Mouse (Mus musculus) layer of hippocampus, adult 11-12 months (tissue): ENCODE measurements at regions not wholly inside any gene's neighbourhood (a gene's known extent, or its start where the extent isn't known, plus 50 kb on each side); places are given as distances from the start of the nearest gene placed in this dataset.
"Not testable (repeated sequence)": the region's sequence is repeated elsewhere in the genome, so short reads cannot be mapped to it uniquely, and the experiment has no call there.

Experiments used
- DNase-seq: peaks from one replicate; pipeline ENCODE4 v3.0.0; 2022; ENCODE audit warnings: low spot score

DNA sequence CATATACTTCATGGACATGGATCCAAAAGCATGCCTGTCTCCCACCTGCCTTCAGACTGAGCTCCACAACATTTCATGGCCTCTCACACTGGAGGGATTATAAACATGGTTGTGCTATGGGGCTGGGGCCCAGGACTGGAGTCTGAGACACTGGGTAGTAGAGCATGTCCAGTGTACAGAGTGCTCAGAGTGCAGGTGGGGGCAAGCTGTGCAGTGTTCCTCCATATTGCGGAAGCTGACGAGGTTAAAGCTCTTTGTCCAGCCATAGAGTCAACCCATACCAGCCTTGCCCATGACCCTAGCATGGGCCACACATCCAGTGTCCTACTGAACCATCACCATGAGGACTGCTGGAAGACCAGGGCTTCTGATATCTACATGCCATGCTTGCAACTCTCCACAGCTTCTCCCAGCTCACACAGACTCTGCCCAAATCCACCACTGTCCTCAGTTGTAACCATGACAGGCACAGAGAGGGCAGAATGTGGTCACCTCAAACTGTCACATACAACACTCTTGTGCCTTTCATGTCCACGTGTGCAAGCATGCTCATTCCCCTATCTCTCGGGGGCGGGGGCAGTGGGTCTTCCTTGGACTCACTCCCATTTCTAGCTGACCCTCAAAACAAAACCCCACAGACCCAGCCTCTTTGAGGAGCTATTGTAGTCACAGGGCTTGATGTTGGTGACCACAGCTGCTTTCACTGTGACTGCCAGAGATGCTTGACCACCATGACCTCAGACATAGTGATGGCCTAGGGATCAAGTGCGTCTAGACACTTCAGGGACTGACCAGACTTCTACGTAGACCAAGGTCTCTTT, 55.9 kb downstream of the Tmem121 start:
- no peak for DNase-seq

DNA sequence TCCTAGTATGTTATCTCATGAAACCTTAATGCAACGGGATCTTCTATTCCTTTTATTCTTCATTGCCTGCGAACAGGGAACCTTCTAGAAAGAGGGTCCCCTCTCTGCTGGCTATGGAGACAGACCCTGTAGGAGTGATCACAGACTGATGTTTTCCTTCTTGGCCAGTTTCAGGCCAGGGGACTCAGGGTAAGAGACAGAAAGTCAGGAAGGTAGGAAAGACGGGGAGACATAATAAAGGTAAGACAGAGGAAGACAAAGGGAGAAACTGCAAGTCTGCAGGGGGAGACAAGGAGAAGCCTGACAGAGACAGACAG, 56.4 kb downstream of the Tmem121 start:
- DNase-seq: no peak

DNA sequence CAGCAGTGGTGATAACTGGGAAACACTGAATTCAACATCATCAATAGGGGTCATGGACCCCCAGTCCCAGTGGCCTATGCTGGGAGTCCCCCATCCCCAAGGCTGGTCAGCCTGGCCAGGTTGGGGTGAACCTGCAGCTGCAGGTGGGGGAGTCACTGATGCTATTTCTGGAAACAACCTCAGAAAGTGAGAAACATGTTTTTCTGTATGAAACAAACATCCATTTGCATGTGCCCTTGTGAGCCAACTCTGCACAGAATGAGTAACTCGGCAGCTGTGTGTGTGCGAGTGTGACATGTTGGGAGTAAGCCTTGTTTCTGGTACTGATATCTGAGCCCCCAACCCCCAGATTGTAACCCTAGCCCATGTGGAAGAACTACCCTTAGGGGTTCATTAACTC, 59.0 kb downstream of the Tmem121 start:
- DNase-seq: no peak

DNA sequence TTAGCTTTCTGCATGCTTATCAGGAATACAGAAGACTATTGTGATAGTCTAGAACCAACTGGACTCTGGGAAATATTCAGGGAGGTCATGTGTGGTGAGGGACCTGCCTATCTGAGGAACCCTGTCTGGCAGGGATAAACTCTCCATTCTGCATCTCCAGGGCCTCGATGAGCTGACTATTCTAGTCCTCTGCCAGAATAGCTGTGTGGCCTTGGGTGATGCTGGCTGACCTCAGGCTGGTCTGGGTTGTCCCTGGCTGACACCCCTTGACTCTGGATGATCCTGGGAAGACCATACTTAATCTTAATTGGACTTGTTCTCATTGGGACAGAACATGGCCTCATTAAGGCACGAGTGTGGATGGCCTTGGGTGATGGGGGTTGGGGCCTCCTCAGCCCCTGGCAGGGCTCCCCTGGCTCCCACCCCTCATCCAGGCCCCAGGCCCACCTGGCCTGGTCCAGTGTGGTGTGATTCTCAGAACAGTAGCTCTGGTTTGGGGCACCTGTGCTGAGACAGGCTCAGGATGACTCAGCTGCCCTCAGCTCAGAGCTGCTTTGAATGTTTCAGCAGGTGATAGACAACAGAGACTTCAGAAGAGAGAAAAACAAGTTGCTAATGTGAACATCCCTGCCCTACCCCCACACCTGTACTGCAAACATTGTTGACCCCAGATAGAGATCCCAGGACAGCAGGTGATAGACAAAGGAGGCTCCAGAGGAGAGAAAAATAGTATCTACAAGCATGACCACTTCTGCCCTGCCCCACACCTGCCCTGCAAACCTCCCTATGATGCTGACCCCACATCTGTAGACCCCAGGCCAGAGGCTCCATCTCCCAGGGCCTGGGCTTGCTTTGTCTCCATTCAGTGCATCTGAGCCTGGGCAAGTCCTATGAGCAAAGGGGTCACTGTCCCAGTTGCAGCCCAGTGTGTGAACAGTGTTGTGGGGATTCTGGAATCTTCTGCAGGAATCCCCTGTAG, 68.0 kb downstream of the Tmem121 start:
- DNase-seq: not testable (repeated sequence)

DNA sequence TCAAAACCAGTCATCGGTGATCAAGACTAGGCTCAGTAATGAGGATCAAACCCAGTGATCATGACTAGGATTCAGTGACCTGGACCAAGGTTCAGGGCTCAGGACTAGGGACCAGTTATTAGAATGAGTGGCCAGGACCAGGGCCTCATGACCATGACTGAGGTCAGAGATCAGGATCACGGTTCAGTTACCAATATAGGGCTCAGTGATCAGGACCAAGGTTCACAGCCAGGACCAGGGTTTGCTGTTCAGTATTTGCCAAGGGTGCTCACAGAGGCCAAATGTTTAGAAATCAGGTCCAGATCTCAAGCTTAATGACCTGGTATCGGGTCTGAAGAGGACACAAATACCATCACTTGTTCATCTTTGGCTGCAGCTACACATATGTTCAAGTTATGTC, 69.6 kb downstream of the Tmem121 start:
- DNase-seq: no peak

DNA sequence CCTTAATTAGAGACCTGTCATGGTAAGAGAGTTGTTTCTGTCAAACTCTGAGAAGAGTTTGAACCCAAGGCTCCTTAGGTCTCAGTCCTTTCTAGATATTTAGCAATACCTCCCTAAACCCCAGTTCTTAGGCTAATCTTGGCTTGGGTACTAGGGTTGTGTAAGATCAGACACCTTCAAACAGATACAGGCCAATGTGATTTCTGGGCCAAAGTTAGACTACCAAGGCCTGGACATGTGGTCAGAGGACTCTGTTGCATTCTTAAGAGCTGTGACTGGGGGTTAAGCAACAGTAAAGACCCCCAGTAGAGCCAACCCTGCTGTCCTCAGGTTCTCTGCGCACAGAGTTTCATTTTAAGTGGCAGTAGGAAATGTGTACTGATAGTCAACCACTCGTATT, 70.9 kb downstream of the Tmem121 start:
- no peak for DNase-seq

DNA sequence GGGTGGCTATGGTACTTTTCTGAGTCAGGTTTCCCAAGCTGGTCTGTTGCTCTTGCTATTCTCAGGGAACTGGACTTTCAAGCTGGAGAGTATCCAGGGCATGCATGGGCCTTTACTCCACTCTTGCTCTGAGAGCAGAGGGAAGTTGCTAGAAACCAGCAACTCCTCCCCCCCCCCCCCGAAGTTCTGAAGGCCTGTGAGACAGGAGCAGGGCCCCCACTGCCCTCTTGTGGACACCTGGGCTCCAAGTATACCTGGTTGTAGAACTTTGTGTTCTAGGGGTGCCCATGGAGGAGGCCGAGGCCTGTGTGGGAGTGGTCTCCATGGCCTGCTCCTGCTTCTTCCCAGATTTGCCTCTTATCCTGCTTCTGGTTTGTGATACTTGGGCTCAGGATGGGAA, 71.5 kb downstream of the Tmem121 start:
- no peak for DNase-seq

DNA sequence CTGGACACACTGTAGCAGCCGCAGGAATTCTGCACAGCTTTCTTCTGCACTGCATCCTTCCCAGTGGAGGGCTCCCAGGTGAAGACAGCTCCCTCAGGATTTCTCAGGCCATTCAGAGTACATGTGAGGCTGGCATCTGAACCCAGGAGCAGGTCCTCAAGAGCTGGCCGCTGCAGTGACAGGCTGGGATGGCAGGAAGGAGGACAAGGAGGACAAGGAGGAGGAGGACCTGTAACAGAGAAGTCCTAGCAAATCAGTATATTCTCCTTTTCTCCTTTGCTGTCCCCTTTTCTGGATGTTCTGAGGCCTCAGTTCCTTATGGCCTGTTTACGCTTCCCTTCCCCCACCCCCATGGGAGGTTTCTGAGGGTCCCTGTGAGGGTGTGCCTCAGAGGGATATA, 73.7 kb downstream of the Tmem121 start:
- no peak for DNase-seq

DNA sequence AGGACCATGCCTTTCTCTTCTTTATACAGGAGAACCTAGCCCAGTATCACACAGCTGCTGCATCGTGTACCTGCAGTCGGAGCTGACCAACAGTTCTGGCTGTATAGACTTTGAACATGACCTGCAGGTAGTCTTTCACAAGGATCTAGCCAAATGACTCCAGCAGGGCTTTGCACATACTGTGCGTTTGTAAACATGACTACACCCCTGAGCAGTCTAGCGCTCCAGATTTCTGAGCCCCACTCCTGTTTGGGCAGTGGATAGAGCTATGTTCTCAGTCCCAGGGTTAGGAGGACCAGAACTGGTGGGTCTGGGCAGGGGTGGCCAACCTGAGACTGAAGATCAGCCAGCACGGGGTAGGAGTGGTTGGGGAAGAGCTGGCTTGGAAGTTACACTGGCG, 74.6 kb downstream of the Tmem121 start:
- DNase-seq: no peak

DNA sequence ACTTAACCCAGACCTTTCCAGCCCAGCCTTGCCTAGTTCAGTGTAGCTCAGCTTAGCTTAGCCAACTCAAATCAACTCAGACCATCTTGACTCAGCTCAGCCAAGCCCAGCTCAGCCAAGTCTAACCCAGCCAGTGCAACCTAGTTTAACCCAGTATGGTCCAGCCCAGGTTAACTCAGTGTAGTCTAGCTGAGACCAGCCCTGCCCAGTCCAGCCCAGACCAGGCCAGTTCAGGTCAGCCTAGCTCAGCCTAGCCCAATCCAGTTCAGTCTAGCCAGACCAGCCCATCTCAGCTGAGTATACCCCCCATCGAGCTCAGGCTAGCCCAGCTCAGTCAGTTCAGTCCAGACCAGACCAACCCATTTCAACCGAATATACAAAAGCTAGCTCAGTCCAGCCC, 90.2 kb downstream of the Tmem121 start:
- DNase-seq: no peak

DNA sequence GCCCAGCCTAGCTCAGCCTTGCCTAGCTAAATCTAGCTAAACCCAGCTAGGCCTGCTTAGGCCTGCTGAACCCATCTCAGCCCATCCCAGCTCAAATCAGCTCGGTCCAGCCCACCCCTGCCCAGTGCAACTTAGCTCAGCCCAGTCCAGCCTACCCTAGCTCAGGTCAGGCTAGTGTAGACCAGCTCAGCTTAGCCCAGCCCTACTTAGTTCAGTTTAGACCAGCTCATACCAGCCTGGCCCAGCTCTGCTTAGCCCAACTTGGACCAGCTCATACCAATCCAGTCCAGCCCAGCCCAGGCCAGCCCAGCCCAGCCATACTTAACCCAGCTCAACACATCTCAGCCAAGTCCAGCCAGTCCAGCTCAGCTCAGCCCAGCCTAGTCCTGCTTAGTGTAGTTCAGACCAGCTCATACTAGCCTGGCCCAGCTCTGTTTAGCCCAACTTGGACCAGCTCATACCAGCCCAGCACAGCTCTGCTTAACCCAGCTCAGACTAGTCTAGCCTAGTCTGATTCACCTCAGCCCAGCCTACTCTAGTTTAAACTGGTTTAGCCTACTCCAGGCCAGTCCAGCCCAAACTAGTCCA, 90.7 kb downstream of the Tmem121 start:
- no peak for DNase-seq

DNA sequence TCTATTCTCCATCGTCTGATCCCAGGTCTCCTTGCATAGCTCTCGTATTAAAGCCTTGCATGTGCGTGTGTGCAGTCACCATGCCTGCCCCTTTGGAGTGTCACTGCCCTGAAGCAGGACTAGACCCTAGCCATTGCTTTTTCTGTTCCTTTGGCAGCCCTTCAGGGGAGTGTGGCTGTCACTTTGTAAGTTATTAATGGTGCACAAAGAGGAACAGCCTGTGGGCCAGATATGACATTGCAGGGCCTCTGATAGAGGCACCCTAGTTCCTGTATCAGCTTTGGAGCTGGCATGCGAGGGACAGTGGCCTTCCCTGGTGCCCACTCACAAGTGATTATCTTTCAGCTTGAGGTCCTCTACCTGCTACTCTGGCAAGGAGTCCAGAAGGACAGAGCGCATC, 92.0 kb downstream of the Tmem121 start:
- DNase-seq: no peak

DNA sequence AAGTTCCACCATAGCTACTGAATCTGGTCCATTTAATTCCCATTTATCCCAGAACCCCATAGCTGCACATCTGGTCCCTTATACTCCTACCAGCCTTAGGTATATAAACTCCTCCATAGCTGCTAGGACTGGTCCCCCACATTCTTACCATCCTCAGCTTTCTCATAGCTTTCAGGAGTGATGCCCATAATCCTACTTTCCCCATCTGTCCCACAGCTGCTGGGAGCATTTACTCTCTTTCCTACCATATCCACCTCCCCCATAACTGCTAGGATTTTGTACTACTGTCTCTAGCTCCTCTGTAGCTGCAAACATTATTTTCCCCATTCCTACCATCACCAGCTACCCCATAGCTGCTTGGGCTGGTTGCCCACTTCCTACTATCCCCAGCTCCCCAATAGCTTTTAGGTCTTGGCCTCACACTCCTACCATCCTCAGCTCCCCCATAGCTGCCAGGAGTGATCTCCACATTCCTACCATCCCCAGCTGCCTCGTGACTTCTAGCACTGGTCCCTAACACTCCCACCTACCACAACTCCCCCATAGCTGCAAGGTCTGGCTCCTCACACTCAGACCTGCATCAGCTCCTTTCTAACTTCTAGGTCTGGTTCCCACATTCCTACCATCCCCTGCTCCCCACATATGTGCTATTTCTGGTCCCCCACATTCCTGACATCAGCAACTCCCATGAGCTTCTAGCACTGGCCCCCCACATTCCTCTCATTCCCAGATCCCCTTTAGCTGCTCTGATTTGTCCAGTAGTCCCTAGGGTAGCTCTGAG, 106.5 kb downstream of the Tmem121 start:
- DNase-seq: no peak

DNA sequence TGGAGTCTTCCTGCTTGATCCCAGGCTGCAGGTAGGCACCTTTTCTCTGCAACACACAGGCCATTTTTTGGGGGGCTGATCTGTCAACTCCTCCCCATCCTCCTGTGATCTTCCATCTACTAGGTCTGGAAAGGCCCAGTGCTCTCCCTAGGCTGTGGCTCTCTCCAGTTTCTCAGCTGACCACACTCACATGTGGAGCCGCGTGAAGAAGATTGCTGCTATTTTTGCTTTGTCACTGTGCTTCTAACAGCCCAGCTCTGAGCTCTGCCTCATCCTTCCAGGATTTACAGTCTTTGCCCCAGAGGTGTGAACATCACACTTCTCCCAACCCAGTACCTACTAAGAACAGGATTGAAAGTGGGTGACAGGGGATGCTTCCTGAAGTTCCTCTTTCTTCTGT, 110.2 kb downstream of the Tmem121 start:
- DNase-seq: no peak

DNA sequence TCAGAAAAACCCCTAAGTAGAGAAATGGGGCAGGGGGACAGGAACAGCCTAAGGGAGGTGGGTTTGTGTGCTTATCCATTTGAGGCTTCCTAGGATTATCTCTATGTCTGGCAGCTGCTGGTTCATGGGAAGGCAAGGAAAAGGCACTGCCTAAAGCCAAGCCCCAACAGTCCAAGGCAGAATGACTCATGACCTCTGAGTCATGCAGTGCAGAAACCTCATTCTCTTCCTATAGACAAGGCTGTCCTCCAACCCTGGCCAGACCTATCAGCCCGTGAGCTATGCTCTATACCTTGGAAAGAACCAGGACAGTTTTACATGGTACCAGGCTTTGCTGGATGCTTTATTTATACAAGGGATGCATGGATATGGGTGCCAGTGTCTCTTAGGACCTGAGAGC, 120.2 kb downstream of the Tmem121 start:
- DNase-seq: no peak

DNA sequence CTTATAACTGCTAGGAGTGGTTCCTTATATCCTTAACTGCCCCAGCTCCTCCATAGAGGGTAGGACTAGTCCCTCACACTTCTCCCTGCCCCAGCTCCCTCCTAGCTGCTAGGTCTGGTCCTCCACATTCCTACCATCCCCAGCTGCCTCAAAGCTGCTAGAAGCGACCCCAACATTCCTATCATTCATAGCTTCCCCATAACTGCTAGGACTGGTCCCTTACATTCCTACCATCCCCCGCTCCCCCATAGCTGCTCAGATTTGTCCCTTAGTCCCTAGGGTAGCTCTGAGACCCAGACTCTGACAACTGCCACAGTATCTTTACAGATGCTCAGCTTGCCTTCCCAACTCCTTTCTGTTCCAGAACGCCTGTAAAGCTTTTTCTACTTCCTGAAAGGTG, 127.6 kb downstream of the Tmem121 start:
- DNase-seq: no peak

DNA sequence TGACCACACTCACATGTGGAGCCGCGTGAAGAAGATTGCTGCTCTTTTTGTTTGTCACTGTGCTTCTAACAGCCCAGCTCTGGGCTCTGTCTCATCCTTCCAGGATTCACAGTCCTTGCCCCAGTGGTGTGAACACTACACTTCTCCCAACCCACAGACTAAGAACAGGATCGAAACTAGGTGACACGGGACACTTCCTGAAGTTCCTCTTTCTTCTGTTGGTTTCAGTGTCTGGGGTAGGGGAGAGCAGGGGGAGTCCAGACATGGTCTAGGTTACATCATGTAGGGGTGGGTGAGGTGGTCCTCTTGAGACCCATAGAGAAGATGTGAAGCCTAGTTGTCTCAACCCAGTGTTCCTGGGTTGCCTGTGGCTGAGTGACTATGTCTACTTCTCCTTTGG, 128.9 kb downstream of the Tmem121 start:
- DNase-seq: peak; percentile 10

DNA sequence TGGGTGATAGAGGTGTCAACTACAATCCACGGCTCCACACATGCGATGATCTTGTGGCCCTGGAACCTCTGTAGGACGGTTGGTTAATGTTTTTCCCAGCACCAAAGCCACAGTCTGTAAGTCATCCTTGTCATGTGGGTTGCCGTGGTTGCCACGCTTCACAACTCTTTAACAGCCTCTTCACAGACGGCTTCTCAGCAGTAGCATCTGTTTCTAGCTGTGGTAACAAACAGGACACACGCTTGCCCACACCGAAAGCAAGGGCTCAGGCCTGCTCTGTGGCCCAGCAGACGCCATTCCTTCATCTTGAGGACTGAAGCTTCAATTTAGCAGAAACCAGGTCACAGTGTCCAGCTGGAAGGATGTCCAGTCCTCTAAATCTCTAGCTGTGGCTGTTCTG, 135.4 kb downstream of the Tmem121 start:
- no peak for DNase-seq

DNA sequence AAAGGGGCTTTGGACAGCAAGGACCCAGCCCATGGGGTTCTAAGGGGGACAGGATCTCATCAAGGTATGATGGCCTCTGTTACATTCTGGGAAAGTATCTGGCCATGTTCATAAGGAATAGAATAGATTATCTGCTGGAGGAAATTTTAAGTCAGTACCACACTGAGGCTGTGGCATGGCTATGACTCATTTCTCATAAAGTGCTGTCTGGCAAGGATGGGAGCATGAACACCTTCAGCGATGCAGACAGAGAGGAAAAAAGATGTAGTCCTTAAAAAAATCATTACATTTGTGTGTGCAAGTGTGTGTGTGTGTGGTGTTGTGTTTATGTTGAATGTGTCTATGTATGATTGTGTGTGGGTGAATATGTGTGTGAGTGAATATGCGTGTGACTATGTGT, 136.4 kb downstream of the Tmem121 start:
- DNase-seq: no peak

DNA sequence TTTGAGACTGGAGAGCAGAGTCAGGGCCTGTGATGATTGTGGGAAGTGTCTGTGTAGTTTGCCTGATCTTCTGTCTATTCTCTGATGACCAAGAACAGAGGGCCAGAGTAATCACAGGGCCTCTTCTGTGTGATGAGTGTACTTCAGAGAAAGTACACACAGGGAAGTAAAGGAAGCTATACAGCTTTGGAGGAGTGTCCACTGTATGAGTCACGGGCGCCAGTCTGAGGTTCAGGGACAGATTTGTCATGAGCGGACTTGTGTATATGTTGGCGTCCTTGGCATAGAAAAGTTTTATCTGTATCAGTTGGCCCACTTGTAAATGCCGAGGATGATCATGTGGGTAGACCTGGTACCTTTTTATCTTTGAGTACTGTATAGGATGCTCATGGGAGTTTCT, 142.1 kb downstream of the Tmem121 start:
- no peak for DNase-seq

DNA sequence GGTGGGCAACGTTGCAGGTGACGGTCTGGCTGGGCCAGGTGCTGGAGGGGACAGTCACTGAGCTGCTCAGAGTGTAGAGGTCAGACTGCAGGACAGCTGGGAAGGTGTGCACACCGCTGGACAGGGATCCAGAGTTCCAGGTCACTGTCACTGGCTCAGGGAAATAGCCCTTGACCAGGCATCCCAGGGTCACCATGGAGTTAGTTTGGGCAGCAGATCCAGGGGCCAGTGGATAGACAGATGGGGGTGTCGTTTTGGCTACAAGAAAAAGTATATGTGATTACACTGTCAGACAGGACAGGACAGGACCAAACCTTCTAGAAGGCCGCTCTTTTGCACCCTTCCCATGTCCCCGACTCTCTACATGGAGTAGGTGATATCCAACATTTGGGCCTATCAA, 144.5 kb downstream of the Tmem121 start:
- no peak for DNase-seq

DNA sequence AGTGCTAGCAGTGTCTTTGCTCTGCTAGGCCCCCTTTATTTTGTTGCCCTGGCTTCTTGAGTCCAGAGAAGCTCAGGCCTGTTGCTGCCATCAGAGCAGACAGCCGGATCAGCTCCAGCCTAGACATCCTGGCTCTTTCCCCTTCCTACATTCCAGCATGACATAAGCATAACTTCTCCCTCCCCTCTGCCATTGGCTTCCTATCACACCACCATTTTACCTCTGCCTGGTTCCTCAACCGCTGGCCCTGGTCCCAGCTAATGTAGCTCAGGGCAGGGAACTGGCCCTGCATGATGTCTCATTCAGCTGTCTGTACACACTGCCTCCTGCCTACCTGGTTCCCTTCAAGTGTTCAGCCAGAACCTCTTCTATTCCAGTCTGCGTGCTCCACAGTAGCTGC, 146.5 kb downstream of the Tmem121 start:
- no peak for DNase-seq
